Mouse (Mus musculus): ENCODE measurements at regions not wholly inside any gene's neighbourhood (a gene's known extent, or its start where the extent isn't known, plus 50 kb on each side); places are given as distances from the start of the nearest gene placed in this dataset.

DNA sequence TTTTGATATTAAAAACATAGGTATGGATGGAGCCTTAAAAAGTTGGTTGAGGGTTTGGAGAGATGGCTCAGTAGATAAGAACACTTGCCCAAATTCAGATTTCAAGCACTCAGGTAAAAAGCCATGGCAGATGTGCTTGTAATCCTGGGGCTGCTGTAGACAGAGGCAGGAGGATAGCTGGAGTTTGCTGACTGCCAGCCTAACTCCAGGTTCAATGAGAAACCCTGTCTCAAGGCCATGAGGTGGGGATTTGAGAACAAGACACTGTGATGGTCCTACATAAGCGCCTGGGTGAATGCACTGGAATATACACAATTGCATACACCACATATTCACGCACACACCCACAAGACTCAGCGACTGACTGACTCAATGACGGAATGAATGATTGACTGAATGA lies 71.3 kb upstream of the Foxn3 start:
- Histone ChIP-seq H3K4me1 (ENCODE audit: control insufficient read depth, insufficient read depth, low read length) (no peaks in the 10 kb centered on the region), H3K27ac (ENCODE audit: insufficient read depth, low read length) (no peak overlapping the region), H3K4me3 (ENCODE audit: insufficient read depth, low read length) (no peak overlapping the region)
- TF ChIP-seq CTCF (IDR thresholded peaks at IDR 0.05; ENCODE audit: extremely low read depth, insufficient read depth, low read length) (no peak), POLR2A (IDR thresholded peaks at IDR 0.05; ENCODE audit: extremely low read depth, insufficient read depth, low read length) (no peak)

DNA sequence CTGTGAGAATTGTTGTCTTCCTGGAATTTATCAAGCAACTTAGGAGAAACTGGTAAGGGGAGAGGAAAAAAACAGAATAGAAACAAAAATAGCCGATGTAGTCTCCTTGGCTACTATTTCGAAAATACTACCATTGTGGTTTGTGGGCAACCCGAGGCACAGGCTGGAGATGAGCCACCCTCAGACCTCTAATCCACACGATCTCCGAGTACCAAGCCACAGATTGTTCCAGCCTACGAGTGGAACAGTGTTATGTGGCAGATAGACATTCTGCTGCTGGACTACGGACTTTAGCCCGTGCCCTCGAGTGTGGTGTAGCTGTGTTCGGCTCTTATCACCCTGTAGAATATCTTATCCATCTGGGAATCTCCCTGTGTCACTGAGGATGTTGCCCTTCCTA lies 70.3 kb upstream of the Foxn3 start:
- TF ChIP-seq POLR2A (IDR thresholded peaks at IDR 0.05; ENCODE audit: extremely low read depth, insufficient read depth, low read length) = no peak
- no peak for TF ChIP-seq CTCF (IDR thresholded peaks at IDR 0.05; ENCODE audit: extremely low read depth, insufficient read depth, low read length)
- Histone ChIP-seq H3K4me1 (ENCODE audit: control insufficient read depth, insufficient read depth, low read length) (no peaks in the 10 kb centered on the region), H3K27ac (ENCODE audit: insufficient read depth, low read length) (no peak overlapping the region), H3K4me3 (ENCODE audit: insufficient read depth, low read length) (no peak overlapping the region)

DNA sequence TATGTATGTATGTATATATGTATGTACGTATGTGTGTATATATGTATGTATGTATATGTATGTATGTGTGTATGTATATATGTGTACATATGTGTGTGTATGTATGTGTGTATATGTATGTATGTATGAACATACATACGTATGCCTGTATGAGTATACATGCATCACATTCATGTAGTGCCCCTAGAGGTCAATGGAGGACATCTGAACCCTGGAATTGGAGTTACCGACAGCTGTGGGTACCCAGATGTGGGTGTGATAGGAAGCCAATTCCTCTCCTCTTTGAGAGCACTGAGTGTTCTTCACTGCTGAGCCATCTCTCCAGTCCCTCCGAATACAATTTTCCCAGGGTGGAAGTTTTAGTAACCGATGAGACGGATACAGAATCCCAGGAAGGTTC lies 69.6 kb upstream of the Foxn3 start:
- no peak overlapping the region for H3K4me3 ChIP-seq (ENCODE audit: insufficient read depth, low read length)
- H3K27ac ChIP-seq (ENCODE audit: insufficient read depth, low read length) = no peak overlapping the region
- TF ChIP-seq CTCF (IDR thresholded peaks at IDR 0.05; ENCODE audit: extremely low read depth, insufficient read depth, low read length) = no peak
- peaks cover 2% of the 10 kb centered on the region; the same call in 1 of the 2 replicates for H3K4me1 ChIP-seq (ENCODE audit: control insufficient read depth, insufficient read depth, low read length)

DNA sequence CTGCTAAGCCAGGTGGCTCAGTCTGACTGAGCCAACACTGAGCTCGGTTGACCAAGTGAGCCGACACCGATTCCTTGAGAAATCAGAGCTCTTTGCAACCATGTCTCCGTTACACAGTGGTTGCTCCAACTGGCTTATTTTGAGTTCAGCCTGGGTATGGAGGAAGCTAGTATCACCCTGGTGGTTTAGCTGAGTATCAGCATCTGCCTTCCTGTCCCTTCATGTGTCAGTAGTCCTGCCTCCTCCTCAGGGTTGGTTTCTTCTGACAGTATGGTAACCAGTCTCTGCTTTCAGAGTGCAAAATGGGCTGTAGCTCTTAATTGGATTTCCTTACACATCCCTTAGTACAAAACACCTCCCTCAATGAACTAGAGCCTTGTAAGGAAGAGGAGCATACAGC lies 66.2 kb upstream of the Foxn3 start:
- TF ChIP-seq POLR2A (IDR thresholded peaks at IDR 0.05; ENCODE audit: extremely low read depth, insufficient read depth, low read length) (no peak), CTCF (IDR thresholded peaks at IDR 0.05; ENCODE audit: extremely low read depth, insufficient read depth, low read length) (no peak)

DNA sequence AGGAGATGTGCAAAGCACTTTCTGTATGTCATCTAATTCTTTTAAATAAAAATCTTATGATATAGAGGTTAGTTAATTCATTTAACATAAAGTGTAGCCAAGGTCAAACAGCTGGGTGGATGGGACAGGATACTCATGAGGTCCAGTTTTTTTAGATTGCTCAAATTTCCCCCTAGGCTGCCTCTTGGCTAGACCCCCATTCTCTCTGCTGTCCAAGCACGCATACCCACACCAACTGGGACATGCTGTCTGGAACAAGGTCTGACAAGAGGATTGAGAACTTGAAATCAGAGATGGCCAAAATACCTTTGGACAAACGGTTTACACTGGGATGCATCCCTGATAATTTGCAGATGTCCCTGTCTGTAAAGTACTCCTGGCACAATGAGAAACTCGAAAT lies 65.0 kb upstream of the Foxn3 start:
- Histone ChIP-seq H3K27ac (ENCODE audit: insufficient read depth, low read length) (peak overlapping the region; percentile 38), H3K4me1 (ENCODE audit: control insufficient read depth, insufficient read depth, low read length) (peaks cover 2% of the 10 kb centered on the region; the same call in 1 of the 2 replicates), H3K4me3 (ENCODE audit: insufficient read depth, low read length) (peak overlapping the region; percentile 53)
- no peak for TF ChIP-seq CTCF (IDR thresholded peaks at IDR 0.05; ENCODE audit: extremely low read depth, insufficient read depth, low read length)
- TF ChIP-seq POLR2A (IDR thresholded peaks at IDR 0.05; ENCODE audit: extremely low read depth, insufficient read depth, low read length) = no peak

More for the DNA sequence above, 66.2 kb upstream of the Foxn3 start:
- Histone ChIP-seq H3K4me1 (ENCODE audit: control insufficient read depth, insufficient read depth, low read length) (peaks cover 2% of the 10 kb centered on the region; the same call in 1 of the 2 replicates), H3K4me3 (ENCODE audit: insufficient read depth, low read length) (no peak overlapping the region), H3K27ac (ENCODE audit: insufficient read depth, low read length) (no peak overlapping the region)

DNA sequence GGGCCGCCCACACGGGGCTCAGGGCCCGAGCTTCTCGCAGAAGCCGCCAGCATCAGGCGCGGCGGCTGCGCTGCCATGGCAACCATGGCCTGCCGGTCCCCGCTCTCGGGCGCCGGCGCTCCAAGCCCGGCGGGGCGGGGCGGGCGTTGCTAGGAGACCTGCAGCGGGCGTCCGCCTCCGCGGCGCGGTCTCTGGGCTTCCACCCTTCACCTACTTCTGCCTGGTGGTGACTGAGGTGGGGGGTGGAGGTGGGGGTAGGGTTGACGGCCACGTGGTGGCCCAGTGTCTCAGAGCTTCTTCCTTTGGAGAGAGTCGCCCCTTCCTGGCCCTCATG lies 64.5 kb upstream of the Foxn3 start:
- peak overlapping the region; percentile 91 for H3K27ac ChIP-seq (ENCODE audit: insufficient read depth, low read length)
- peaks cover 2% of the 10 kb centered on the region; the same call in 1 of the 2 replicates for H3K4me1 ChIP-seq (ENCODE audit: control insufficient read depth, insufficient read depth, low read length)
- H3K4me3 ChIP-seq (ENCODE audit: insufficient read depth, low read length) = peak overlapping the region; percentile 53
- TF ChIP-seq POLR2A (IDR thresholded peaks at IDR 0.05; ENCODE audit: extremely low read depth, insufficient read depth, low read length) (no peak), CTCF (IDR thresholded peaks at IDR 0.05; ENCODE audit: extremely low read depth, insufficient read depth, low read length) (no peak)

DNA sequence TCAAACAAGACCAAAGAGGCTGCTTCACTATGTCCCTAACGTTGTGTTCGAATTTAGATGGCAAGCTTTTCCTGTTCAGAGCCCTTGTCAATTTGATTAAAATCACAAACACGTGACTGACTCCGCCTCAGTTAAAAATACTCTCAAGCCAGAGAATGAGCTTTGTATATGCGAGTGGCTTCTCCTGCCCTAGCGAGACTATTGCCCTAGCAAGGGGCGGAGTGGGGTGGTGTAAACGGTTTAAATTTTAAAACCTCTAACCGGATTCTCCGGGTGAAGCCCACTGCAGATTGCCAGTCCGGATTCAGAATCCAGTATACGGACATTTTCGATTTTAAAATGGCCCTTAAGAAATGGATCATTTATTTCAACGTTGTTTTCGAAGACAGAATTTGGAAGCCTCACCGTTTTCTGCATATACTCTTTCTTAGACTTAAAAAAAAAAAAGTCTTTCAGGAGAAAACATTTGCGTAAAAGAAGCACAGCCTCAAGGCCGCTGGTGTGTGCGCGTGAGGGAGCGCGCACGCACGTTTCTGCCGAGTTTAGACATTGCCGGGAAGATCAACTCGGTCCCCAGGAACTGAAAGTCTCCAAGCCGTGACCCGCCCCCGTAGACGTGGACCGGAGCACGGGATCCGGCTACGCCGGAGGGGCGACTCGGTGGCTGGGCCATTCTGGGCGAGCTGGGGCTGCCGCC lies 64.0 kb upstream of the Foxn3 start:
- Histone ChIP-seq H3K4me1 (ENCODE audit: control insufficient read depth, insufficient read depth, low read length) (peaks cover 2% of the 10 kb centered on the region; the same call in 1 of the 2 replicates), H3K27ac (ENCODE audit: insufficient read depth, low read length) (peak overlapping the region; percentile 91), H3K4me3 (ENCODE audit: insufficient read depth, low read length) (peak overlapping the region; percentile 53)
- TF ChIP-seq CTCF (IDR thresholded peaks at IDR 0.05; ENCODE audit: extremely low read depth, insufficient read depth, low read length) = no peak
- TF ChIP-seq POLR2A (IDR thresholded peaks at IDR 0.05; ENCODE audit: extremely low read depth, insufficient read depth, low read length) = no peak; the same call in 1 of the 2 replicates

DNA sequence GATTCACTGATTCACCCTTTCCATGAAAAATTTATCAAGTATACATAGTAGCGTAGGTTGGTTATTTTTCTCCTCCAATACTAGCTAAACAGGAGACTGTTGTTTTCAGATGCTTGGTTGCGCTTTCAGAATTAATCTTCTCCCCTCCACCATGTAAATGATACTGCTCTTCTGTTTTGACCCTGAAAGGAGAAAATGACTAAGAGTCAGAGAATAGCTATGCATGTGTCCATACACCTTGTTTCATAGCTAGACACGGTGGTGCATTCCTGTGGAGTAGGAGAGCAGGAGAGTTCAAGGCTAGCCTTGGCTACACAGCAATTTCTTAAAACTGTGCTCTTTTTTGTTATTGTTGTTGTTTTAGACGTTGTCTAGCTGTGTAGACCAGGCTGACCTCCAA lies 62.8 kb upstream of the Foxn3 start:
- H3K4me3 ChIP-seq (ENCODE audit: insufficient read depth, low read length) = no peak overlapping the region
- no peak for TF ChIP-seq POLR2A (IDR thresholded peaks at IDR 0.05; ENCODE audit: extremely low read depth, insufficient read depth, low read length)
- TF ChIP-seq CTCF (IDR thresholded peaks at IDR 0.05; ENCODE audit: extremely low read depth, insufficient read depth, low read length) = no peak

DNA sequence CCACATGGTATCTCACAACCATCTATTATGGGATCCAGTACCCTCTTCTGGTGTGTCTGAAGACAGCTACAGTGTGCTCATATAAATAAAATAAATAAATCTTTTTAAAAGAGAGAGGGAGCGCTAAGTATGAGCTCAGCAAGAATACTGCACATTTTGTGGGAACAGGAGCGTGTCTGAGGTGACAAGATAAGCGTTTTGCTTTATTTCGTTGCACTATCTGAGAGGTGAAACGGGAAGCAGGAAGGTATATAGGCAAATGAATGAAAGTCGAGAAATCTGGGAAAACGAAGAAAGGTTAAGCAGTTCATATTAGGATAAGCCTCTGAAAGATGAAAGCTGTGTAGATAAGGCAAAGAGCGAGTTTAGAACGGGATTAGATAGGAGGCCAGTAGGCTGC lies 61.7 kb upstream of the Foxn3 start:
- Histone ChIP-seq H3K27ac (ENCODE audit: insufficient read depth, low read length) (no peak overlapping the region), H3K4me3 (ENCODE audit: insufficient read depth, low read length) (no peak overlapping the region), H3K4me1 (ENCODE audit: control insufficient read depth, insufficient read depth, low read length) (peaks cover 2% of the 10 kb centered on the region; the same call in 1 of the 2 replicates)
- TF ChIP-seq CTCF (IDR thresholded peaks at IDR 0.05; ENCODE audit: extremely low read depth, insufficient read depth, low read length) = no peak
- TF ChIP-seq POLR2A (IDR thresholded peaks at IDR 0.05; ENCODE audit: extremely low read depth, insufficient read depth, low read length) = no peak

More for the DNA sequence above, 62.8 kb upstream of the Foxn3 start:
- H3K27ac ChIP-seq (ENCODE audit: insufficient read depth, low read length) = no peak overlapping the region
- peaks cover 2% of the 10 kb centered on the region; the same call in 1 of the 2 replicates for H3K4me1 ChIP-seq (ENCODE audit: control insufficient read depth, insufficient read depth, low read length)

DNA sequence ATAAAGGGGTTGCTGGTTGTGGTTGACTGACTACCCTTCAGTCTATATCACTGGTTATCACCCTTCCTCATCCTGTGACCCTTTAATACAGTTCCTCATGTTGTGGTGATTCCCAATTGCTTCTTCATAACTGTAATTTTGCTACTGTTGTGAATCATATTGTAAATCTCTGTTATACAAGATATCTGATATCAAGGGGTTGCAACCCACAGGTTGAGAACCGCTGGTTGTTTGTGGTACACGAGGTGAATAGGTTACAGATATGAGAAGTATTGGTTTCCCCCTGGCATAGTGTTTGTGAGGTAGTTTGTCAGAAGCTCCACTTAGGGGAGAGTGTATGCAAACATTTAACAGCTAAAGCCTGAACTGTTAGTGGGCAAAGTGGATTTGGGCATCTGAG lies 58.9 kb upstream of the Foxn3 start:
- Histone ChIP-seq H3K4me1 (ENCODE audit: control insufficient read depth, insufficient read depth, low read length) (no peaks in the 10 kb centered on the region), H3K27ac (ENCODE audit: insufficient read depth, low read length) (no peak overlapping the region), H3K4me3 (ENCODE audit: insufficient read depth, low read length) (no peak overlapping the region)
- TF ChIP-seq CTCF (IDR thresholded peaks at IDR 0.05; ENCODE audit: extremely low read depth, insufficient read depth, low read length) (no peak), POLR2A (IDR thresholded peaks at IDR 0.05; ENCODE audit: extremely low read depth, insufficient read depth, low read length) (no peak)

All from cortical plate, adult 2 months (tissue).